Mouse (Mus musculus) thymus, adult 2 months (tissue): ENCODE data around the gene Fam166a. TPM values are rescaled to one million over a fixed set of nuclear protein-coding genes. Genes with fewer than 3 reads are reported as not detected.
A peak's percentile ranks its signal among the peaks of the same experiment; 100 is the strongest.
"Not testable (repeated sequence)": the region's sequence is repeated elsewhere in the genome, so short reads cannot be mapped to it uniquely, and the experiment has no call there.

ENCODE experiments used
- DNase-seq: peaks from one replicate; pipeline ENCODE4 v3.0.0; 2021
- H3K27ac ChIP-seq: fragments of 200-500 bp; 2 replicates; pipeline ENCODE4 v1.5.1; 2012; ENCODE audit warnings: low read length, control low read depth; ENCODE audit not compliant: control insufficient read depth, insufficient read depth
- H3K27me3 ChIP-seq: fragments of 200-500 bp; 2 replicates; pipeline ENCODE4 v1.6.1; 2012; ENCODE audit warnings: mild to moderate bottlenecking, low read length, moderate library complexity, mixed read lengths; ENCODE audit not compliant: control insufficient read depth, insufficient read depth
- H3K36me3 ChIP-seq: fragments of 200-500 bp; 2 replicates; pipeline ENCODE4 v1.6.1; 2012; ENCODE audit warnings: mild to moderate bottlenecking, low read length, moderate library complexity; ENCODE audit not compliant: control insufficient read depth, insufficient read depth
- H3K4me1 ChIP-seq: fragments of 200-500 bp; replicated peaks from 2 replicates; pipeline ENCODE4 v1.6.1; 2012; ENCODE audit warnings: low read length; ENCODE audit not compliant: control insufficient read depth, insufficient read depth
- H3K4me3 ChIP-seq: fragments of 200-500 bp; 2 replicates; pipeline ENCODE4 v1.5.1; 2012; ENCODE audit warnings: mild to moderate bottlenecking, low read length, control low read depth, moderate library complexity; ENCODE audit not compliant: control insufficient read depth, insufficient read depth
- CTCF ChIP-seq: fragments of 200-500 bp; IDR thresholded peaks from 2 replicates; pipeline ENCODE4 v1.5.1; 2012; ENCODE audit warnings: mild to moderate bottlenecking, control low read depth, low read length, moderate library complexity, borderline replicate concordance; ENCODE audit not compliant: control insufficient read depth, poor library complexity, insufficient read depth; ENCODE audit errors: extremely low read depth
- POLR2A ChIP-seq: fragments of 200-500 bp; IDR thresholded peaks from 2 replicates; pipeline ENCODE4 v1.6.1; 2012; ENCODE audit warnings: mild to moderate bottlenecking, low read length, control low read depth, moderate library complexity; ENCODE audit not compliant: control insufficient read depth, poor library complexity, insufficient read depth; ENCODE audit errors: extremely low read depth
- WGBS: fragments of 180-500 bp; shearing (Covaris S2); methylation state at CpG from one replicate; pipeline ENCODE4 v1.1.7; 2018; 5-methylcytosine and 5-hydroxymethylcytosine counted together
- polyA plus RNA-seq: library from polyadenylated mRNA; depleted of rRNA; stranded (reverse); fragments of >200 nt; gene quantifications from 2 replicates; pipeline ENCODE4 v1.2.3, GENCODE M21; 2012

The Fam166a gene
- polyA plus RNA-seq, 1 experiment, result 0.12 TPM

- peaks cover 9% of the 10 kb centered on the region for H3K4me1 ChIP-seq
- DNase-seq, result no peak
- 94% methylated on average over 10 of the region's 10 CpGs for WGBS
- H3K27me3 ChIP-seq, result peaks cover 11% of the 10 kb centered on the region
- TF ChIP-seq CTCF (no peak), POLR2A (no peak)
- H3K36me3 ChIP-seq, result peaks cover 18% of the 10 kb centered on the region
- H3K27ac ChIP-seq, result no peak within 1 kb of the TSS
- no peak within 1 kb of the TSS for H3K4me3 ChIP-seq
Measured at GRCm38 (mm10) chr2:25246183-25247072, 27.9 kb downstream of the Fam166a start, which contains the start of gene AL732309.1. TSS of gene AL732309.1 (minus strand) at chr2:25246863.

GRCm38 (mm10) chr2:25252331-25252730 lies 33.8 kb downstream of the Fam166a start:
- Histone ChIP-seq H3K4me1 (peaks cover 6% of the 10 kb centered on the region), H3K27me3 (no peaks in the 10 kb centered on the region), H3K4me3 (no peak overlapping the region), H3K27ac (no peak overlapping the region), H3K36me3 (peaks cover 18% of the 10 kb centered on the region)
- TF ChIP-seq POLR2A, result no peak
- no peak for TF ChIP-seq CTCF
- WGBS, result 92% methylated on average over 1 of the region's 1 CpGs
- peak; percentile 30 for DNase-seq

GRCm38 (mm10) chr2:25255284-25255779 lies 36.8 kb downstream of the Fam166a start, which contains the start of gene Tmem203:
TSS of gene Tmem203 (plus strand) at chr2:25255439.
- 0 out of 2 replicates have a peak, but pooled peaks cover 3% of the 10 kb centered on the region for H3K36me3 ChIP-seq
- peak; percentile 86 for DNase-seq
- TF ChIP-seq CTCF (0 out of 2 replicates have a peak, but pooled peaks have one; percentile 27), POLR2A (peak; percentile 77)
- H3K4me1 ChIP-seq, result peaks cover 6% of the 10 kb centered on the region
- under 1% methylated on average over 39 of the region's 39 CpGs for WGBS
- H3K4me3 ChIP-seq, result peak within 1 kb of the TSS; percentile 82
- no peaks in the 10 kb centered on the region for H3K27me3 ChIP-seq
- H3K27ac ChIP-seq, result peak within 1 kb of the TSS; percentile 73

GRCm38 (mm10) chr2:25256443-25257109 lies 38.0 kb downstream of the Fam166a start:
- H3K4me3 ChIP-seq, result not testable (repeated sequence)
- peak; percentile 70 for DNase-seq
- 32% methylated on average over 12 of the region's 12 CpGs for WGBS

GRCm38 (mm10) chr2:25257250-25257649 lies 38.7 kb downstream of the Fam166a start:
- not testable (repeated sequence) for H3K27ac ChIP-seq, DNase-seq, H3K27me3 ChIP-seq, H3K4me1 ChIP-seq, H3K36me3 ChIP-seq, H3K4me3 ChIP-seq
- WGBS, result 86% methylated on average over 5 of the region's 5 CpGs

More at GRCm38 (mm10) chr2:25256443-25257109, 38.0 kb downstream of the Fam166a start:
- H3K4me1 ChIP-seq, H3K27ac ChIP-seq, H3K27me3 ChIP-seq, H3K36me3 ChIP-seq: not testable (repeated sequence)

- TF ChIP-seq CTCF (no peak), POLR2A (no peak)
Measured at GRCm38 (mm10) chr2:25258887-25259286, 40.3 kb downstream of the Fam166a start.

GRCm38 (mm10) chr2:25261870-25262269 lies 43.3 kb downstream of the Fam166a start:
- Histone ChIP-seq H3K4me3 (peak overlapping the region; percentile 29; the same call in 1 of the 2 replicates), H3K36me3 (no peaks in the 10 kb centered on the region), H3K4me1 (peaks cover 22% of the 10 kb centered on the region), H3K27ac (no peak overlapping the region), H3K27me3 (no peaks in the 10 kb centered on the region)
- TF ChIP-seq CTCF, result no peak
- no peak for TF ChIP-seq POLR2A
- 55% methylated on average over 12 of the region's 12 CpGs for WGBS
- DNase-seq, result no peak

More at GRCm38 (mm10) chr2:25258887-25259286, 40.3 kb downstream of the Fam166a start:
- DNase-seq, result no peak
- H3K36me3 ChIP-seq, result no peaks in the 10 kb centered on the region
- H3K4me1 ChIP-seq, result peaks cover 15% of the 10 kb centered on the region
- H3K4me3 ChIP-seq, result no peak overlapping the region
- H3K27me3 ChIP-seq, result no peaks in the 10 kb centered on the region
- 88% methylated on average over 2 of the region's 2 CpGs for WGBS
- no peak overlapping the region for H3K27ac ChIP-seq
